ENCODE assay signal across 21 mouse cellular contexts in genomic region chr12:117192001-117192400, GRCm38 (mm10).
DNase-seq lines count a peak whose midpoint lies in the region; ATAC-seq and TF ChIP-seq lines count a peak whose summit lies in the region.
"Had no signal": no experiment of that assay in that cellular context is flagged by ENCODE, and none has a peak within 500 bp of the region (broad histone marks: within the 10 kb centered on the region; RNA-seq: fewer than 3 reads in every experiment).

No protein-coding gene starts in this region.

- H3K9me3 ChIP-seq in forebrain, embryonic 10.5 days: peaks cover 2% of the 10 kb centered on the region; the same call in 1 of the 2 replicates
- no peaks in the 10 kb centered on the region for H3K9me3 ChIP-seq in forebrain, postnatal 0 days (ENCODE audit: low read length)
- H3K9me3 ChIP-seq: intestine, embryonic 15.5 days; kidney, embryonic 15.5 days had no signal

- WGBS in forebrain, embryonic 10.5 days: 88% methylated on average over 4 of the region's 4 CpGs
- WGBS in forebrain, postnatal 0 days: 82% methylated on average over 4 of the region's 4 CpGs

- no peak overlapping the region for H3K4me3 ChIP-seq in forebrain, embryonic 10.5 days
- H3K4me3 ChIP-seq in forebrain, postnatal 0 days (ENCODE audit: low read depth, low read length): no peak overlapping the region
- H3K4me3 ChIP-seq: hindbrain, embryonic 12.5 days; intestine, embryonic 15.5 days; kidney, embryonic 15.5 days; neural tube, embryonic 12.5 days had no signal

- H3K27ac ChIP-seq in forebrain, embryonic 10.5 days: 0 out of 2 replicates have a peak overlapping the region, but pooled peaks have one; percentile 35
- H3K27ac ChIP-seq in forebrain, postnatal 0 days (ENCODE audit: low read depth, low read length): no peak overlapping the region
- H3K27ac ChIP-seq: hindbrain, embryonic 12.5 days; intestine, embryonic 15.5 days; kidney, embryonic 15.5 days; neural tube, embryonic 12.5 days had no signal

- DNase-seq in forebrain, embryonic 10.5 days (ENCODE audit: extremely low spot score, low spot score): no peak
- DNase-seq in forebrain, postnatal 0 days: no peak
- DNase-seq in layer of hippocampus, adult 18-20 months (ENCODE audit: low spot score in 2 of 2): peak; percentile 25 to 48
- DNase-seq in layer of hippocampus, adult 9-10 months (ENCODE audit: low spot score): no peak
- DNase-seq in right cerebral cortex, adult 2 months (ENCODE audit: low spot score in 2 of 2): peak; percentile 55 to 57
- no peak for DNase-seq in right cerebral cortex, postnatal 10 days (ENCODE audit: low spot score in 2 of 2)
- DNase-seq in thymus, postnatal 10 days (ENCODE audit: low spot score in 2 of 2): no peak
- DNase-seq in ovary, postnatal 10 days (ENCODE audit: low spot score): no peak
- DNase-seq: cerebellum, postnatal 10 days; embryo, embryonic 11 days; gastrocnemius, postnatal 14 days; left cerebral cortex, postnatal 4 days; lung, adult 18-20 months; thymus, postnatal 14 days had no signal

- H3K36me3 ChIP-seq in forebrain, embryonic 10.5 days (replicated peaks): peaks cover 81% of the 10 kb centered on the region
- H3K36me3 ChIP-seq in forebrain, postnatal 0 days (ENCODE audit: insufficient read depth): peaks cover 10% of the 10 kb centered on the region
- H3K36me3 ChIP-seq: G1E; intestine, embryonic 15.5 days; kidney, embryonic 15.5 days had no signal

- peaks cover 48% of the 10 kb centered on the region for H3K4me1 ChIP-seq in forebrain, embryonic 10.5 days
- peaks cover 20% of the 10 kb centered on the region for H3K4me1 ChIP-seq in forebrain, postnatal 0 days (ENCODE audit: insufficient read depth)
- H3K4me1 ChIP-seq: intestine, embryonic 15.5 days had no signal

- no peak overlapping the region for H3K4me2 ChIP-seq in forebrain, postnatal 0 days (ENCODE audit: low read depth)
- H3K4me2 ChIP-seq: hindbrain, embryonic 12.5 days; intestine, embryonic 15.5 days; kidney, embryonic 15.5 days; neural tube, embryonic 12.5 days had no signal

- ATAC-seq in forebrain, postnatal 0 days: no peak
- ATAC-seq: CD4-positive, CD25-positive, alpha-beta regulatory T cell, adult 4 months; forebrain, embryonic 14.5 days; intestine, embryonic 15.5 days had no signal

- TF ChIP-seq CTCF in forebrain, postnatal 0 days (IDR thresholded peaks at IDR 0.05; ENCODE audit: low read depth): no peak

- no peak overlapping the region for H3K9ac ChIP-seq in forebrain, postnatal 0 days
- H3K9ac ChIP-seq: hindbrain, embryonic 12.5 days; intestine, embryonic 15.5 days; kidney, embryonic 15.5 days; neural tube, embryonic 12.5 days had no signal

- H3K27me3 ChIP-seq in forebrain, embryonic 10.5 days (ENCODE audit: poor library complexity, severe bottlenecking): 0 out of 2 replicates have a peak, but pooled peaks cover 11% of the 10 kb centered on the region
- no peaks in the 10 kb centered on the region for H3K27me3 ChIP-seq in forebrain, postnatal 0 days (ENCODE audit: insufficient read depth, low read length)
- H3K27me3 ChIP-seq: hindbrain, embryonic 12.5 days; intestine, embryonic 15.5 days; neural tube, embryonic 12.5 days had no signal

Comparison
In these comparisons a context has a peak if more than half of its experiments do, and no peak if none do; other contexts are left out.
1. DNase-seq: peak in layer of hippocampus, adult 18-20 months (2 of 2) and right cerebral cortex, adult 2 months (2 of 2); none in forebrain, embryonic 10.5 days (single experiment), forebrain, postnatal 0 days (single experiment), layer of hippocampus, adult 9-10 months (single experiment), right cerebral cortex, postnatal 10 days (0 of 2), thymus, postnatal 10 days (0 of 2) and ovary, postnatal 10 days (single experiment).